Mouse (Mus musculus): ENCODE data around the gene Gpr63.

GRCm38 (mm10) chr4:24978589-24978988 is 12.4 kb downstream of the Gpr63 start:
- TF ChIP-seq CTCF (IDR thresholded peaks at IDR 0.05; ENCODE audit: insufficient read depth, low read length) (no peak), POLR2A (IDR thresholded peaks at IDR 0.05; ENCODE audit: borderline replicate concordance, extremely low read depth, low read depth, low read length) (no peak)

All from lung, adult 2 months (tissue).